Mouse (Mus musculus): ENCODE measurements around the gene Gapdh. TPM values are rescaled to one million over a fixed set of nuclear protein-coding genes. Genes with fewer than 3 reads are reported as not detected.

The Gapdh gene
- polyA plus RNA-seq, 1 experiment from 2014 or later, result 2,102 TPM

DNA sequence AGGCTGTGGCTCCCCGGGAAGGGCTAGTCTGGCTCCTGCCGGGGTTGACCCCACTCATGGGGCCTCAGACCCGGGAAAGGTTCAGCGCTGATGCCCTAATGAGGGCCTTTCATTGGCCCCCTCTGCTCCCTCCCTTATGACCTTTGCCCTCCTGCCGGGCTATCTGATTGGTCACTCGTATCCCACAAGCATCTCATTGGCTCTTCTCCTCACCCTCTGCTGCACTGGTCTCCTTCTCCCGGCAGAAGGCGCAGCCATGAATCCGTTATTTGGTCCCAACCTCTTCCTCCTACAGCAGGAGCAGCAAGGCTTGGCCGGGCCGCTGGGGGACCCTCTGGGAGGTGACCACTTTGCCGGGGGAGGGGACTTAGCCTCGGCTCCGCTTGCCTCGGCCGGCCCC is 21.3 kb downstream of the Gapdh start, which contains the start of gene Iffo1:
Gene Iffo1, plus strand, starts transcription at position 241 of the 400 bp plus-strand sequence.
- Histone ChIP-seq H3K36me3 (ENCODE audit: insufficient read depth, low read length) (peaks cover 35% of the 10 kb centered on the region), H3K4me3 (ENCODE audit: low read length) (peak within 1 kb of the TSS; percentile 68), H3K4me2 (replicated peaks; ENCODE audit: low read depth, low read length) (peak within 1 kb of the TSS; percentile 79), H3K4me1 (ENCODE audit: insufficient read depth, low read length) (peaks cover 56% of the 10 kb centered on the region), H3K9ac (replicated peaks; ENCODE audit: low read length) (peak within 1 kb of the TSS; percentile 77), H3K27me3 (ENCODE audit: insufficient read depth, low read length) (no peaks in the 10 kb centered on the region), H3K9me3 (ENCODE audit: low read length) (no peaks in the 10 kb centered on the region), H3K27ac (ENCODE audit: low read length) (peak within 1 kb of the TSS; percentile 83)
- peak; percentile 89 for ATAC-seq (ENCODE audit: low FRiP score, low TSS enrichment)
- WGBS, result 0% methylated on average over 16 of the region's 16 CpGs

DNA sequence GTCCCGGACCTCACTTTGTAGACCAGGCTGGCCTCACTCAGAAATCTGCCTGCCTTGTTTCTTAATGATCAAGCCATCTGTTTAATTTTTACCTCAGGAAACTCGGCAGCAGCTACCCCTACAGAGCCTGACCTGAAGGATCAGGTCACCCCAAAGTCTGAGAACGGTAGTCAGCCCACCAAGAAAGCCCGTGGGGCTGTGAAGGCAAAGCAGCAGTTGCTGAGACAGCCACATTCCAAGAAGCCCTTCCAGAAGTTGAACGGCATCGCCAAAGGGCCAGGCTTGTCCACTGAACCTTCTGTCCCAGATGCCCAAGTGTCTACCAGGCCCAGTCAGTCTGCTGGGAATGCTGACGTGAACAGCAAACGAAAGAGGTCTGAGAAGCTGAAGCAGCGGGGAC is 22.4 kb downstream of the Gapdh start:
- Histone ChIP-seq H3K4me2 (replicated peaks; ENCODE audit: low read depth, low read length) (no peak overlapping the region), H3K27me3 (ENCODE audit: insufficient read depth, low read length) (no peaks in the 10 kb centered on the region), H3K36me3 (ENCODE audit: insufficient read depth, low read length) (peaks cover 46% of the 10 kb centered on the region), H3K9me3 (ENCODE audit: low read length) (no peaks in the 10 kb centered on the region), H3K9ac (replicated peaks; ENCODE audit: low read length) (no peak overlapping the region), H3K27ac (ENCODE audit: low read length) (no peak overlapping the region), H3K4me3 (ENCODE audit: low read length) (no peak overlapping the region), H3K4me1 (ENCODE audit: insufficient read depth, low read length) (peaks cover 45% of the 10 kb centered on the region)
- ATAC-seq (ENCODE audit: low FRiP score, low TSS enrichment), result no peak
- 76% methylated on average over 9 of the region's 9 CpGs for WGBS

DNA sequence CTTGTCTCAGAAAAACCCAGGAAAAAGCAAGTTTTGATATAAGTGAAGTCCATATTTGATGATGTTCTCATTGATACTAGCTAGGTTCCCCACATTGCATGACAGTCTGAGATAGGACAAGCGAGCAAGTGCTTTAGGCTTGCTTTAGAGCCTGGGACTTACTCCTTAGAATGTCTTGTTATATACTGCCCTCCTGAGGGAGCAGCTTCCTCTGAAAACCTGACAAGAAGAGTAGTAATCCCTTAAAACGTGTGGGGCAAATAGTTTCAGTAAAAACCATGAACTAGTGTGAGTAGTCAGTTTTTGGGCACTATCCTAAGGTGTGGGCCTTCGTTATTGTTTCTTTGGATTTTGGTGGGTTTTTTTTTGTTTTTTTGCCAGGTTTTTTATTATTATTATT is 23.1 kb downstream of the Gapdh start:
- H3K9ac ChIP-seq (replicated peaks; ENCODE audit: low read length), result no peak overlapping the region
- peaks cover 37% of the 10 kb centered on the region for H3K4me1 ChIP-seq (ENCODE audit: insufficient read depth, low read length)
- H3K27me3 ChIP-seq (ENCODE audit: insufficient read depth, low read length), result no peaks in the 10 kb centered on the region
- H3K27ac ChIP-seq (ENCODE audit: low read length), result no peak overlapping the region
- H3K4me2 ChIP-seq (replicated peaks; ENCODE audit: low read depth, low read length), result no peak overlapping the region
- 79% methylated on average over 3 of the region's 3 CpGs for WGBS
- ATAC-seq (ENCODE audit: low FRiP score, low TSS enrichment), result no peak
- H3K36me3 ChIP-seq (ENCODE audit: insufficient read depth, low read length), result peaks cover 50% of the 10 kb centered on the region
- no peak overlapping the region for H3K4me3 ChIP-seq (ENCODE audit: low read length)
- H3K9me3 ChIP-seq (ENCODE audit: low read length), result no peaks in the 10 kb centered on the region

DNA sequence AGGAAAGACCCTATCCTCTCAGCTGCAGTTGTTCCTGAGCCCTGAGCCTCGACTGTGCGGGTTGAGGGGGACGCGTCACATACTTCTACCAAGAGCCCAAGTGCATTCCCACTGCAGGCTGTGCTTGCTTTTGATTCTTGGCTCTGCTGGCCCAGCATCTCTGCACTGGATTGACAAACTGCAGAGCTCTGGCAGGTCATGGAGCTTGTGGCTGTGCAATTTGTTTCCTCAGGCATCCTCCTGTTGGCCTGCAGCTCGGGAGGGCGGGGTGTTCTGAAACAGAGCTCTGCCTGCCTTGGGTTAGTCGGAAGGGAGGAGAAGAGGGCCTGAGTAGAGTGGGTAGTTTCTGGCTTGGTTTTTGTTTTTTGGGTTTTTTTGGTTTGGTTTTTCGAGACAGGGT is 23.8 kb downstream of the Gapdh start:
- Histone ChIP-seq H3K36me3 (ENCODE audit: insufficient read depth, low read length) (peaks cover 55% of the 10 kb centered on the region), H3K4me1 (ENCODE audit: insufficient read depth, low read length) (peaks cover 31% of the 10 kb centered on the region), H3K4me3 (ENCODE audit: low read length) (no peak overlapping the region), H3K9me3 (ENCODE audit: low read length) (no peaks in the 10 kb centered on the region), H3K27me3 (ENCODE audit: insufficient read depth, low read length) (no peaks in the 10 kb centered on the region), H3K9ac (replicated peaks; ENCODE audit: low read length) (no peak overlapping the region), H3K4me2 (replicated peaks; ENCODE audit: low read depth, low read length) (no peak overlapping the region), H3K27ac (ENCODE audit: low read length) (no peak overlapping the region)
- ATAC-seq (ENCODE audit: low FRiP score, low TSS enrichment), result no peak
- 96% methylated on average over 8 of the region's 8 CpGs for WGBS

DNA sequence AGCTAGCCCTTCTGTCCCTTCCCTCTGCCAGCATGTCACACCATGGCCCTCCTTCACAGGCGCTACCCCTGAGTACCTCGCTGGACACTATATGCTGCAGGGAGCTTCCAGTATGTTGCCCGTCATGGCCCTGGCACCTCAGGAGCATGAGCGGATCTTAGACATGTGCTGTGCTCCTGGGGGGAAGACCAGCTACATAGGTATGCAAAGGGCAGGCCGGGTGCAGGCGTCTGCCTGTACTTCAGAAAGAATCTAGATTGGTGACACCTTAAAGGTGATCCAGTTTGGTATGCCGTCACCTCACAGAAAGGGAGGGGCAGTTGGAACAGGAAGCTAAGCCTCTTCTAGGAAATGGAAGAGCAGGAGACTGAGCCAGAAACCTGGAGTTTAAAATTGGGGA is 26.5 kb downstream of the Gapdh start:
- Histone ChIP-seq H3K4me1 (ENCODE audit: insufficient read depth, low read length) (peaks cover 5% of the 10 kb centered on the region; the same call in 1 of the 2 replicates), H3K9me3 (ENCODE audit: low read length) (no peaks in the 10 kb centered on the region), H3K27me3 (ENCODE audit: insufficient read depth, low read length) (no peaks in the 10 kb centered on the region), H3K4me3 (ENCODE audit: low read length) (no peak overlapping the region), H3K36me3 (ENCODE audit: insufficient read depth, low read length) (peaks cover 78% of the 10 kb centered on the region), H3K4me2 (replicated peaks; ENCODE audit: low read depth, low read length) (no peak overlapping the region), H3K27ac (ENCODE audit: low read length) (no peak overlapping the region), H3K9ac (replicated peaks; ENCODE audit: low read length) (no peak overlapping the region)
- WGBS, result 94% methylated on average over 7 of the region's 7 CpGs
- no peak for ATAC-seq (ENCODE audit: low FRiP score, low TSS enrichment)

DNA sequence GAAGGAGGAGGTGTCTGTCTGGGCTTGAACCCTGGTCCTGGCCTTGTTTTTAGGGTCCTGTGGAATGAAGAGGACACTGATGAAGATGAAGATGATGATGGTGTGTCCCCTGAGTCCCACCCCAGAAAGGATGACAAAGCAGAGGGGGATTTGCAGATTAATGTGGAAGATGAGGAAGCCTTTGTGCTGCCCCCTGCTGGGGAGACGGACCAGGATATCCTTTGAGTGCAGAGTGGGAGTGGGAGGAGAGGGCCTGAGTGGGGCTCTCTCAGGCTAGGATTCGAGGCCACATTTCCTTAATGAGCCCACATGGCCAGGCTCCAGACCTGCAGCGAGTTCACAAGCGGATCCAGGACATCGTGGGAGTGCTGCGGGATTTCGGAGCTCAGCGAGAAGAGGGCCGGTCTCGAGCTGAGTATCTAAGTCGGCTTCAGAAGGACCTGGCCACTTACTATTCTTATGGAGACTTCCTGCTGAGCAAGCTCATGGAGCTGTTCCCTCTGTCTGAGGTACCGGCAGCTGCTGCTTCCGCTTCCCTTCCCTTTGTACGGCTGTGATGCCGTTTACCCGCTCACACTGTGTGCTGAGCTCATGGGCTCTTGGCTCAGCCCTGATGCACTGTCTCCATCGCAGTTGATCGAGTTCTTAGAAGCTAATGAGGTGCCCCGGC is 29.1 kb downstream of the Gapdh start:
- H3K9me3 ChIP-seq (ENCODE audit: low read length), result no peaks in the 10 kb centered on the region
- WGBS, result 86% methylated on average over 18 of the region's 19 CpGs
- H3K27ac ChIP-seq (ENCODE audit: low read length), result no peak overlapping the region
- no peak overlapping the region for H3K9ac ChIP-seq (replicated peaks; ENCODE audit: low read length)
- no peak overlapping the region for H3K4me3 ChIP-seq (ENCODE audit: low read length)
- no peak for ATAC-seq (ENCODE audit: low FRiP score, low TSS enrichment)
- peaks cover 75% of the 10 kb centered on the region for H3K36me3 ChIP-seq (ENCODE audit: insufficient read depth, low read length)
- H3K27me3 ChIP-seq (ENCODE audit: insufficient read depth, low read length), result no peaks in the 10 kb centered on the region
- peaks cover 13% of the 10 kb centered on the region for H3K4me1 ChIP-seq (ENCODE audit: insufficient read depth, low read length)
- no peak overlapping the region for H3K4me2 ChIP-seq (replicated peaks; ENCODE audit: low read depth, low read length)

DNA sequence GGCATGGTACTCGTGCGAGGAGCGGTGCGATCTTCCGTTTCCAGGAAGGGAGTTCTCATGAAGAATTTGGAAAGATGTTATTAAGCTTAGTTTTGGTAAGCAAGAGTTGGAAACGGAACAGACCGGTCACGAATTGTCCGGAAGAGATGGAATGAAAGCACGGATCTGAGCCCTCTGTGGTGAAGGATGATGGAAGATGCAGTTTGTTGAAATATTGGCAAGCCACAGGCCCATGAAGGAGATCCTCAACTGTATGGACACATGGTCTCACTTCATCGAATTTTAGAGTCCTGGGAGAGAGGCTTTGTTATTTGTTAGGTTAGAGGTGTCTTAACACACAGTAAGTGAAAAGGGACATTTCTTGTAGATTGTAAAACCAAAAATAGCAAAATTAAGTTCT is 33.8 kb downstream of the Gapdh start:
- Histone ChIP-seq H3K36me3 (ENCODE audit: insufficient read depth, low read length) (peaks cover 62% of the 10 kb centered on the region), H3K9me3 (ENCODE audit: low read length) (no peaks in the 10 kb centered on the region), H3K4me1 (ENCODE audit: insufficient read depth, low read length) (peaks cover 16% of the 10 kb centered on the region), H3K27ac (ENCODE audit: low read length) (no peak overlapping the region), H3K4me2 (replicated peaks; ENCODE audit: low read depth, low read length) (peak overlapping the region; percentile 72), H3K4me3 (ENCODE audit: low read length) (peak overlapping the region; percentile 69), H3K9ac (replicated peaks; ENCODE audit: low read length) (peak overlapping the region; percentile 79), H3K27me3 (ENCODE audit: insufficient read depth, low read length) (no peaks in the 10 kb centered on the region)
- WGBS, result 5% methylated on average over 11 of the region's 11 CpGs
- no peak for ATAC-seq (ENCODE audit: low FRiP score, low TSS enrichment)

DNA sequence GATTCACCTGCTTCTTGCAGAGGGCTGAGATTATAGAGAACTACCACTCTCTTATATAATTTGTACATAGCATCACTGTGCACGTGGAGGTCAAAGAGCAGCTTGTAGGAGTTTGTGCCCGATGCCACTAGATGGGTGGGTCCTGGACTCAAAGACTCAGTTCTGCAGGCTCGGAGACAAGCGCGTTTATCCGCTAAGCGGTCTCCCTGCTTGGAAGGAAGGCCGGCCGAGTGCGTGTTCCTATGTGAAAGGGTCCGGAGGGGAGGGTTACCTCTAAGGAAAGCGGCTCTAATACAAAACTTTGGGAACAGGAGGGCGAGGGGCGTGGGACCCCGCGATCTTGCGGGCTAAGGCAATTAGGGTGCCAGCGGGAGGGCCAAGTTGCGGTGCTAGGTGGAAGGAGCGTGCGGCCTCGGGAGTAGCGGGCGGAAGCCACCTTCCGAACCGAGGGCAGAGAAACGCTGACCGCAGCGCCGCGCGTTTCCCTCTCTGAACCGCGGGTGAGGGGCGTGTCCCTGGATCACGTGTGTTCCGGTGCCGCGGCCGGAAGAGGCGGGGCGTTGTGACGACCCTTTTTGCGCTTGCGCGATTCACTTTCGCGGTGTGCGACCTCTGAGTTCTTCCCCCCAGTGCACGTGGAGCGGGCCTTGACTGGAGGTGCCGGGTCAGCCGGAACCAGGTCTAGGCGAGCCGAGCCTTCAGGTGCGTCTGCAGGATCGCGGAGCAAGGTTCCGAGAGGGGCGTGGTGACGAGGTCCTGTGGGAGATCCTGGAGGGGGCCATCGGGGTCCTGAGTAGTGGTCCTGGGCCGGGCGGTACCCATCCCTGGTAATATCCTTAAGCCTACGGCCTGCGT is 34.7 kb downstream of the Gapdh start, which contains the start of gene Nop2:
Gene Nop2, plus strand, starts transcription at position 608 of the 855 bp plus-strand sequence.
- H3K27me3 ChIP-seq (ENCODE audit: insufficient read depth, low read length), result no peaks in the 10 kb centered on the region
- H3K36me3 ChIP-seq (ENCODE audit: insufficient read depth, low read length), result peaks cover 63% of the 10 kb centered on the region
- H3K4me2 ChIP-seq (replicated peaks; ENCODE audit: low read depth, low read length), result peak within 1 kb of the TSS; percentile 72
- no peaks in the 10 kb centered on the region for H3K9me3 ChIP-seq (ENCODE audit: low read length)
- H3K4me3 ChIP-seq (ENCODE audit: low read length), result peak within 1 kb of the TSS; percentile 69
- H3K27ac ChIP-seq (ENCODE audit: low read length), result peak within 1 kb of the TSS; percentile 92
- under 1% methylated on average over 66 of the region's 66 CpGs for WGBS
- peak; percentile 95 for ATAC-seq (ENCODE audit: low FRiP score, low TSS enrichment)
- H3K4me1 ChIP-seq (ENCODE audit: insufficient read depth, low read length), result peaks cover 16% of the 10 kb centered on the region
- peak within 1 kb of the TSS; percentile 79 for H3K9ac ChIP-seq (replicated peaks; ENCODE audit: low read length)

DNA sequence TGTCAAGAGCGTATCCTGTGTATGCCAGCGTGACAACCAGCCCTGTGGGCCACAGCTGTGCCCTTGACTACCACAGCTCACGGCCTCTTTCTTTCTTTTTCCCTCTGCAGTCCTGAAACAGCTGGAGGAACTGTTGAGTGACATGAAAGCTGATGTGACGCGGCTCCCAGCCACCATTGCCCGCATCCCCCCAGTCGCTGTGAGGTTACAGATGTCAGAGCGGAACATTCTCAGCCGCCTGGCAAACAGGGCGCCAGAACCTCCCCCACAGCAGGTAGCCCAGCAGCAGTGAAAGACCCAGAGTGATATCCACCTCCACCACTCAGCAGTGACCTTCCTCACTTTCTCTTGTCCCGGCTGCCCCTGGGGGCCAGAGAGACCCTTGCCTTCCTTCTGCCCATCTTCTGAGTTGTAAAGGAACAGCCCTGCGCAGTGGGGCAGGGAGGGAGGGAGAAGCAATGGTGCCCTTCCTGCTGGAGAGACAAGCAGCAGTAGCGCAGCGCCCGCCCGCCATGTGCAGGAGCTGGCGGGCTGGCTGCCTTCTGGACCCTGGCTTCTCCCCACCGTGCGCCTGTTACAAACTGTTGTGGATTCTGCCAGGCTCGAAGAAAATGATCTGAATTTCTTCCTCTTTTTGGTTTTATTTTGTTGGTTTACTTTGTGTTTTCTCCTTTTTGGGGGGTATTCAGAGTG is 36.4 kb downstream of the Gapdh start:
- 89% methylated on average over 20 of the region's 20 CpGs for WGBS
- no peak overlapping the region for H3K9ac ChIP-seq (replicated peaks; ENCODE audit: low read length)
- H3K4me2 ChIP-seq (replicated peaks; ENCODE audit: low read depth, low read length), result no peak overlapping the region
- peaks cover 16% of the 10 kb centered on the region for H3K4me1 ChIP-seq (ENCODE audit: insufficient read depth, low read length)
- no peaks in the 10 kb centered on the region for H3K9me3 ChIP-seq (ENCODE audit: low read length)
- H3K36me3 ChIP-seq (ENCODE audit: insufficient read depth, low read length), result peaks cover 61% of the 10 kb centered on the region
- no peak for ATAC-seq (ENCODE audit: low FRiP score, low TSS enrichment)
- H3K27me3 ChIP-seq (ENCODE audit: insufficient read depth, low read length), result no peaks in the 10 kb centered on the region
- no peak overlapping the region for H3K4me3 ChIP-seq (ENCODE audit: low read length)
- H3K27ac ChIP-seq (ENCODE audit: low read length), result no peak overlapping the region

Data from kidney, embryonic 16.5 days (tissue).